Mouse (Mus musculus) CD4-positive, CD25-positive, alpha-beta regulatory T cell, adult 2 months (primary cell): ENCODE data around the gene Slc38a6.

Experiments
- DNase-seq: peaks from one replicate; pipeline ENCODE4 v3.0.0-alpha.2; 2012; ENCODE audit warnings: low read depth, low spot score

Gene Slc38a6

GRCm38 (mm10) chr12:73392507-73392906 is 105.9 kb downstream of the Slc38a6 start:
- DNase-seq: no peak

DNA sequence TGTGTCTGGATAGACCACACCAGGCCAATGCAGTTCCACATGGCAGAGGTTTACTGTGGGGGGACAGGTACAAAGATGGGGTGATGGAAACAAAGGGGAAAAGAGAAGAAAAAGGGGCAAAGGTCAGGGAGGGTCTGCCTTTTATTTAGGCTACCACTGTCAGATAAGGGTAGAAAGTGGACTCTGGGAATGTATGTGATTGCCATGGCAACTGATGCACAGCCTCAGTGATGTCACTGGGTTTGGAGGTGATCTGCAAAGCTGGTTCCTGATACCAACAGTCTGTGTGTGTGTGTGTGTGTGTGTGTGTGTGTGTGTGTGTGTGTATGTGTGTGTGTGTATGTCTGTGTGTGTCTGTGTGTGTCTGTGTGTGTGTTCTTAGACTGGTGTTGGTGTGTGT is 106.4 kb downstream of the Slc38a6 start:
- no peak for DNase-seq

- no peak for DNase-seq
Observed at GRCm38 (mm10) chr12:73393881-73394291, 107.3 kb downstream of the Slc38a6 start.

- no peak for DNase-seq
Observed at GRCm38 (mm10) chr12:73394571-73394970, 108.0 kb downstream of the Slc38a6 start.

GRCm38 (mm10) chr12:73399426-73399825 is 112.8 kb downstream of the Slc38a6 start:
- DNase-seq: no peak

DNA sequence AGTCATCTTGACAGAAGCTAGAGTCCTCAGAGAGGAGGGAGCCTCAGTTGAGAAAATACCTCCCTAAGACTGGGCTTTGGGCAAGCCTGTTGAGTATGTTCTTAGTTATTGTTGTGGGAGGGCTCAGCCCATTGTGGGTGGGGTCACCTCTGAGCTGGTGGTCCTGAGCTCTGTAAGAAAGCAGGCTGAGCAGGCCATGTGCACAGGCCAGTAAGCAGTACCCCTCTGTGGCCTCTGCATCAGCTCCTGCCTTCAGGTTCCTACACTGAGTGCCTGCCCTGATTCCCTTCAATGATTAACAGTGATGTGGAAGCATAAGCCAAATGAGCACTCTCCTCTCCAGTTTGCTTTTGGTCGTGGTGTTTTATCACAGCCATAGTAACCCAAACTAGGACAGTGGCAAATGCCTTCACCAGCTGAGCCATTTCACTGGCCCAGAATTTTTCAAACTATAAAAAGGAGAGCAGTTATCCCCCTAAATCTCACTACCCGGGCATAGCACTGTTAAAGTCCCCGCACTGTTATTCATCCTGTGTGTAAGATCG is 114.0 kb downstream of the Slc38a6 start:
- no peak for DNase-seq

DNA sequence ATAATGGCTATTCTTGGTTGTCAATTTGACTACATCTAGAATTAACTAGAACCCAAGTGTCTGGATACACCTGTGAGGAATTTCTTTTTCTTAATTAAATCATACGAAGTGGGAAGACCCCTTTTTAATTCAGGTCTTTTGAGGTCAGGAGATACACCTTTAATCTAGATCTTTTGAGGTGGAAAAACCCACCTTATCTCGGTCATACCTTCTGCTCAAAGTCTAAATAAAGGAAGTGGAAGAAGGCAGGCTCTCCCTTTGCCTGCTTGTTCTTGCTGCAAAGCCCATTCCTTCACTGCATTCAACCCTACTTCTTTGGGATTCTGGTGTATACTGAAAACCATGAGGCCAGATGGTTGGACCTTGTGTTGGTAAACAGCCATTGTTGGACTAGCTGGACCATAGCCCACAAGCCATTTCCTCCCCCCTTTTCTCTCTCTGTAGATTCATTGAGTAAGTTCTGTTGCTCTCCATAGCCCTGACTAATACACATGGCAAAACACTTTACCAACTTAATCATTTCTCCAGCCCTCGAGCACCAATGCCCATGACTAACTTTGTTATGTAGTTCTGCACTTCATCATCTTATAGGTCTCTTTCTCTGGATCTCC is 115.0 kb downstream of the Slc38a6 start:
- DNase-seq: no peak

DNA sequence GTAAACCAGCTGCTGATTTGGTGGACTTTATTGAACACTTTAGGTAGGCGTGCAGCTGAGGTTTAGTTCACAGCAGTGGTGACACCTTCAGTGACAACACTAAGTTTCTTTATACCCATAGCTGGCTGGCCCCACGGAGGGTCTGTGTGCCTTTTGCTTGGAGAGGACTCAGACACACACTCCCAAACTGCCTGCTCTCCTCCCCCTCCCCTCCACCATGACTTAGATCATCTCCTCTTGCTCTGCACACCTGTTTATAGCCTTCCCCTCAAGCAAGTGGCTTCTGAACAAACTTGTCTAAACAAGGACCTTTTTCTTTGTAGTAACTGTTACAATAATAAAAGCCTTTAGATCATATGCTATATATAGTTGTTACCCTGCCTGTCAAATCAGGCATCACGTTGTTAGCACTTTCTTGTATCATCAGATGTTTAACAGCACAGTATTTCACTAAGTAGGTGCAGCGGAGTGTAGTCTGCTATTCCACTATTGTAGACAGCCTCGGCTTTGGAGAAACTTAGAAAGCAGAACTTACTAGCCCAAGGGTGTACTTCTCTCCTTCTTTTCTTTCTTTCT is 115.6 kb downstream of the Slc38a6 start:
- no peak for DNase-seq

DNA sequence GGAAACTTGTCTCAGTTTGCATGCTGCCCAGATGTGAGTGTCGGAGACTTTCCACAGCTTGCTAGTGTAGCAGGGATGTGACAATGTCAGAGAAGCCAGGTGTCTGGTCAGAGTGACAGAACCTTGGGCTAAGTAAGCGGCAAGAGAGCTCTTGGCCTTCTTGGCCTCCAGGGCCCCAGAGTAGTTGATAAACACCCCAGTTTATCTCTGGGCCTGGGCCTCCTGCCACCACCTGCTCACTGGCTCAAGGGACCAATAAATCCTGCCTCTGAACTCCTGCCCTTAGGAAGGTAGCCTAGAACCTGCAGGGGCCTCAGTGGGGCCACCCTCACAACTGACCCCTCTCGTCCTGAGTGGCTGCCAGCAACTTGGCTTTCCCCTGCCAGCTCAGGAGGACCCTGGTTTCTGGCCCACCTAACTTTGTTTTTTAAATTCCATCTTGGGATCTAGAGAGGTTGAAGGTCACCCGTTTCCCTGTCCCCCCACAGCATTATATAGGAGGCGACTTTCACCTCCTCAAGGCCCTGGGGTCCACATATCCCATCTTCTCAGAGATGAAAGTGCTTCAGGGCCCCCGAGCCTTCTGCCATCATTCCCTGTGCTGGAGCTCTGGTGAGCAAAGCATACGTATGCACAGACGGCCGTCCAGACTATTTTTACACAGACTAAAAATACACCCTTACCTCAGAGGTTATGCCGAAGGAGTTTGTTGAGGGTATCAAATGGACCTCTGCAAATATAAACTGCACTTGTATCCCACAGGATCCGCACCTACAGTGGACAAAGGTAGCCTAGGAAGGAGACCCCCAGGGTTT is 116.5 kb downstream of the Slc38a6 start:
- no peak for DNase-seq
